Mouse (Mus musculus) mature B cell (primary cell): Measurements from ENCODE around the gene Pkd1l3.

ENCODE experiments used
- in situ Hi-C: fragments of 300-500 bp; cut with MboI; formaldehyde crosslinking; loops from 2 replicates; pipeline ENCODE4 v1.14.3; 2019

Gene Pkd1l3

GRCm38 (mm10) chr8:109628638-109629037 lies 14.3 kb downstream of the Pkd1l3 start:
- in situ Hi-C loops, result no loop called here

GRCm38 (mm10) chr8:109632498-109632897 lies 18.2 kb downstream of the Pkd1l3 start:
- in situ Hi-C loops, result no loop called here

GRCm38 (mm10) chr8:109635146-109635545 lies 20.8 kb downstream of the Pkd1l3 start:
- in situ Hi-C loops, result no loop called here

GRCm38 (mm10) chr8:109638851-109639250 lies 24.5 kb downstream of the Pkd1l3 start:
- in situ Hi-C loops, result no loop called here

- in situ Hi-C loops, result no loop called here
Measured at GRCm38 (mm10) chr8:109640410-109640809, 26.1 kb downstream of the Pkd1l3 start.

GRCm38 (mm10) chr8:109641236-109641635 lies 26.9 kb downstream of the Pkd1l3 start:
- in situ Hi-C loops, result no loop called here

- in situ Hi-C loops, result no loop called here
Measured at GRCm38 (mm10) chr8:109647331-109647730, 33.0 kb downstream of the Pkd1l3 start.

GRCm38 (mm10) chr8:109648469-109648868 lies 34.2 kb downstream of the Pkd1l3 start:
- in situ Hi-C loops, result no loop called here

- in situ Hi-C loops, result no loop called here
Measured at GRCm38 (mm10) chr8:109650801-109651200, 36.5 kb downstream of the Pkd1l3 start.

GRCm38 (mm10) chr8:109656860-109657259 lies 42.5 kb downstream of the Pkd1l3 start:
- in situ Hi-C loops, result no loop called here

GRCm38 (mm10) chr8:109662328-109662727 lies 48.0 kb downstream of the Pkd1l3 start:
- in situ Hi-C loops, result no loop called here

- in situ Hi-C loops, result no loop called here
Measured at GRCm38 (mm10) chr8:109666616-109667015, 52.3 kb downstream of the Pkd1l3 start.

GRCm38 (mm10) chr8:109672656-109673055 lies 58.3 kb downstream of the Pkd1l3 start:
- in situ Hi-C loops, result no loop called here

- in situ Hi-C loops, result no loop called here
Measured at GRCm38 (mm10) chr8:109673596-109673995, 59.3 kb downstream of the Pkd1l3 start.

GRCm38 (mm10) chr8:109675896-109676643 lies 61.8 kb downstream of the Pkd1l3 start:
- in situ Hi-C loops, result no loop called here

GRCm38 (mm10) chr8:109681535-109681934 lies 67.2 kb downstream of the Pkd1l3 start:
- in situ Hi-C loops, result no loop called here

- in situ Hi-C loops, result no loop called here
Measured at GRCm38 (mm10) chr8:109682120-109682519, 67.8 kb downstream of the Pkd1l3 start.

GRCm38 (mm10) chr8:109687248-109687647 lies 72.9 kb downstream of the Pkd1l3 start:
- in situ Hi-C loops, result no loop called here

GRCm38 (mm10) chr8:109691769-109692168 lies 77.5 kb downstream of the Pkd1l3 start:
- in situ Hi-C loops, result no loop called here

GRCm38 (mm10) chr8:109692443-109693145 lies 78.3 kb downstream of the Pkd1l3 start:
- in situ Hi-C loops, result no loop called here

- in situ Hi-C loops, result no loop called here
Measured at GRCm38 (mm10) chr8:109693146-109693900, 79.0 kb downstream of the Pkd1l3 start, which contains the start of gene Ist1. Gene Ist1 (minus strand): TSS chr8:109693260.

- in situ Hi-C loops, result no loop called here
Measured at GRCm38 (mm10) chr8:109694154-109694553, 79.8 kb downstream of the Pkd1l3 start.
